Mouse (Mus musculus): ENCODE data around the gene 1110051M20Rik. TPM values are rescaled to one million over a fixed set of nuclear protein-coding genes. Genes with fewer than 3 reads are reported as not detected.

The 1110051M20Rik gene
- total and polyA plus RNA-seq, 3 experiments = 21.1 to 34.0 (median 26.2) TPM

- dilution Hi-C loops (cut with MboI; ENCODE audit: extremely low pct_ligation_motif_present, extremely low pct_unique_long_range_greater_than_20kb, low sequenced_read_pairs) = no loop called here
- Histone ChIP-seq H3K79me2 (replicated peaks; ENCODE audit: control insufficient read depth, extremely low read depth, insufficient read depth, poor library complexity, severe bottlenecking) (no peaks in the 10 kb centered on the region), H3K27me3 (replicated peaks) (peaks cover 6% of the 10 kb centered on the region), H3K4me1 (ENCODE audit: control insufficient read depth in 1 of 2, insufficient read depth in 2 of 2) (peaks cover 4 to 12% of the 10 kb centered on the region in 2 experiments; a peak in 3 of 4 replicates), H3K9me3 (replicated peaks; ENCODE audit: low read length) (no peaks in the 10 kb centered on the region), H3K9ac (ENCODE audit: insufficient read depth, low read depth) (no peak overlapping the region), H3K27ac (ENCODE audit: insufficient read depth, low read depth) (no peak overlapping the region), H3K4me2 (ENCODE audit: insufficient read depth, low read depth, poor library complexity, severe bottlenecking) (no peak overlapping the region), H3K4me3 (replicated peaks in 1 of 3; ENCODE audit: low read depth in 2 of 3, low read length in 2 of 3, poor library complexity in 1 of 3) (no peak overlapping the region), H3K36me3 (replicated peaks in 1 of 2; ENCODE audit: control insufficient read depth in 1 of 2, insufficient read depth in 1 of 2, low read length in 1 of 2) (no peaks in the 10 kb centered on the region)
- TF ChIP-seq ZKSCAN1 (IDR thresholded peaks at IDR 0.05; ENCODE audit: borderline replicate concordance, low read depth, low read length) (no peak), TCF12 (IDR thresholded peaks at IDR 0.05; ENCODE audit: low read depth, low read length) (no peak), MAX (IDR thresholded peaks at IDR 0.05; ENCODE audit: low read length) (no peak), JUN (IDR thresholded peaks at IDR 0.05; ENCODE audit: insufficient read depth, low read depth, low read length) (no peak), USF2 (conservative IDR thresholded peaks at IDR 0.05; ENCODE audit: low read depth, low read length) (no peak), JUND (conservative IDR thresholded peaks at IDR 0.05; ENCODE audit: low read depth, low read length) (no peak), MYC (IDR thresholded peaks at IDR 0.05; ENCODE audit: low read depth, low read length) (no peak), SMC3 (IDR thresholded peaks at IDR 0.05; ENCODE audit: low read depth, low read length) (no peak), CTCF (conservative IDR thresholded peaks at IDR 0.05 in 1 of 2, IDR thresholded peaks at IDR 0.05 in 1 of 2; ENCODE audit: low read depth in 2 of 2, low read length in 2 of 2) (no peak), GABPA (IDR thresholded peaks at IDR 0.05; ENCODE audit: insufficient replicate concordance, low read depth, low read length) (no peak), NRF1 (IDR thresholded peaks at IDR 0.05; ENCODE audit: low read depth, low read length) (no peak), MEF2A (IDR thresholded peaks at IDR 0.05; ENCODE audit: borderline replicate concordance, low read depth, low read length) (no peak), EP300 (IDR thresholded peaks at IDR 0.05; ENCODE audit: low read length) (no peak), BHLHE40 (IDR thresholded peaks at IDR 0.05; ENCODE audit: low read depth, low read length) (no peak)
- no peak for DNase-seq (ENCODE audit: extremely low read depth)
- in situ Hi-C loops (cut with MboI; ENCODE audit: low pct_ligation_motif_present, low pct_unique_long_range_greater_than_20kb, low sequenced_read_pairs) = no loop called here
Observed at GRCm38 (mm10) chr2:91259493-91259892, 185.0 kb downstream of the 1110051M20Rik start.

DNA sequence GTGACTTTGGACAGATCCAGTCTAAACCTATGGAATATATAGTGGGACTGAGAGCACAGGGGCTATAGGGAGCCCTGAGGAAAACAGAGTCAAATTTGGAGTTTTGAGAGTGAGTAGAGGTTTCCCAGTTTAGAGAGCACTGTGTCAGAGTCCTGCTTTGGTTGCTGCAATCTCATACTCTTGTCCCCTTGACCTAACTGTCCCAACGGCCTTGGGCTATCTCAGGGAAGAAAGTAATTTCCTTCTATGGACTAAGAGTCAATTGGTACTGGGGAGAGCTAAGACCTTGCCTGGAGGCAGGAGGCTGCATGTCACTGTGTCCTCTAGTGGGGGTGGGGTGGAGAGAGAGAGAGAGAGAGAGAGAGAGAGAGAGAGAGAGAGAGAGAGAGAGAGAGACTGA is 185.7 kb downstream of the 1110051M20Rik start:
- dilution Hi-C loops (cut with MboI; ENCODE audit: extremely low pct_ligation_motif_present, extremely low pct_unique_long_range_greater_than_20kb, low sequenced_read_pairs) (no loop called here), in situ Hi-C loops (cut with MboI; ENCODE audit: low pct_ligation_motif_present, low pct_unique_long_range_greater_than_20kb, low sequenced_read_pairs) (no loop called here)
- Histone ChIP-seq H3K27me3 (replicated peaks) (peaks cover 6% of the 10 kb centered on the region), H3K79me2 (replicated peaks; ENCODE audit: control insufficient read depth, extremely low read depth, insufficient read depth, poor library complexity, severe bottlenecking) (no peaks in the 10 kb centered on the region), H3K27ac (ENCODE audit: insufficient read depth, low read depth) (no peak overlapping the region), H3K36me3 (replicated peaks in 1 of 2; ENCODE audit: control insufficient read depth in 1 of 2, insufficient read depth in 1 of 2, low read length in 1 of 2) (no peaks in the 10 kb centered on the region), H3K4me2 (ENCODE audit: insufficient read depth, low read depth, poor library complexity, severe bottlenecking) (no peak overlapping the region), H3K9me3 (replicated peaks; ENCODE audit: low read length) (no peaks in the 10 kb centered on the region), H3K4me3 (replicated peaks in 1 of 3; ENCODE audit: low read depth in 2 of 3, low read length in 2 of 3, poor library complexity in 1 of 3) (no peak overlapping the region), H3K4me1 (ENCODE audit: control insufficient read depth in 1 of 2, insufficient read depth in 2 of 2) (0 out of 4 replicates have a peak, but pooled peaks cover 0 to 7% of the 10 kb centered on the region in 2 experiments), H3K9ac (ENCODE audit: insufficient read depth, low read depth) (no peak overlapping the region)
- no peak for DNase-seq (ENCODE audit: extremely low read depth)
- TF ChIP-seq NELFE (IDR thresholded peaks at IDR 0.05; ENCODE audit: low read depth, low read length) = no peak
